Mouse (Mus musculus) testis, adult 2 months (tissue): ENCODE data around the gene Nom1. TPM values are rescaled to one million over a fixed set of nuclear protein-coding genes. Genes with fewer than 3 reads are reported as not detected.
A peak's percentile ranks its signal among the peaks of the same experiment; 100 is the strongest.

Experiments used
- H3K27ac ChIP-seq: fragments of 200-500 bp; 2 replicates; pipeline ENCODE4 v1.5.1; 2012; ENCODE audit warnings: low read depth, low read length; ENCODE audit not compliant: control insufficient read depth, insufficient read depth
- H3K27me3 ChIP-seq: fragments of 200-500 bp; 2 replicates; pipeline ENCODE4 v1.6.1; 2012; ENCODE audit warnings: mild to moderate bottlenecking, low read length, moderate library complexity; ENCODE audit not compliant: control insufficient read depth, insufficient read depth
- H3K36me3 ChIP-seq: fragments of 200-500 bp; 2 replicates; pipeline ENCODE4 v1.6.1; 2012; ENCODE audit warnings: mild to moderate bottlenecking, low read length; ENCODE audit not compliant: control insufficient read depth, insufficient read depth
- H3K4me1 ChIP-seq: fragments of 200-500 bp; 2 replicates; pipeline ENCODE4 v1.6.1; 2012; ENCODE audit warnings: low read length; ENCODE audit not compliant: control insufficient read depth, insufficient read depth
- H3K4me3 ChIP-seq: fragments of 200-500 bp; 2 replicates; pipeline ENCODE4 v1.5.1; 2012; ENCODE audit warnings: low read depth, mild to moderate bottlenecking, low read length, moderate library complexity, mixed read lengths; ENCODE audit not compliant: control insufficient read depth
- CTCF ChIP-seq: fragments of 200-500 bp; IDR thresholded peaks from 2 replicates; pipeline ENCODE4 v1.5.1; 2012; ENCODE audit warnings: low read depth, mild to moderate bottlenecking, inconsistent platforms, low read length, moderate library complexity; ENCODE audit not compliant: control insufficient read depth, insufficient read depth, insufficient replicate concordance
- POLR2A ChIP-seq: fragments of 200-500 bp; IDR thresholded peaks from 2 replicates; pipeline ENCODE4 v1.6.1; 2012; ENCODE audit warnings: low read depth, mild to moderate bottlenecking, inconsistent platforms, low read length, moderate library complexity; ENCODE audit not compliant: control insufficient read depth
- polyA plus RNA-seq: library from polyadenylated mRNA; depleted of rRNA; stranded (reverse); fragments of >200 nt; gene quantifications from 2 replicates; pipeline ENCODE4 v1.2.3, GENCODE M21; 2012

Gene Nom1
- polyA plus RNA-seq, 1 experiment: 8.5 TPM

GRCm38 (mm10) chr5:29473551-29474245 lies 39.2 kb downstream of the Nom1 start:
- peak overlapping the region; percentile 34; the same call in 1 of the 2 replicates for H3K4me3 ChIP-seq

GRCm38 (mm10) chr5:29474246-29474960 lies 39.9 kb downstream of the Nom1 start:
- no peak overlapping the region; the same call in 1 of the 2 replicates for H3K4me3 ChIP-seq
- no peak for TF ChIP-seq CTCF
- peaks cover 4% of the 10 kb centered on the region for H3K27me3 ChIP-seq
- H3K4me1 ChIP-seq: peaks cover 11% of the 10 kb centered on the region
- H3K36me3 ChIP-seq: no peaks in the 10 kb centered on the region
- no peak overlapping the region for H3K27ac ChIP-seq

More at GRCm38 (mm10) chr5:29473551-29474245, 39.2 kb downstream of the Nom1 start:
- no peak for TF ChIP-seq CTCF
- TF ChIP-seq POLR2A: no peak
- peaks cover 11% of the 10 kb centered on the region for H3K4me1 ChIP-seq
- no peak overlapping the region for H3K27ac ChIP-seq
- H3K36me3 ChIP-seq: no peaks in the 10 kb centered on the region
- H3K27me3 ChIP-seq: peaks cover 4% of the 10 kb centered on the region

- no peak overlapping the region for H3K4me3 ChIP-seq
- TF ChIP-seq POLR2A: no peak
- TF ChIP-seq CTCF: no peak
- peaks cover 11% of the 10 kb centered on the region for H3K4me1 ChIP-seq
- no peaks in the 10 kb centered on the region for H3K36me3 ChIP-seq
- no peak overlapping the region for H3K27ac ChIP-seq
- peaks cover 4% of the 10 kb centered on the region for H3K27me3 ChIP-seq
These were observed 40.6 kb downstream of the Nom1 start for GRCm38 (mm10) chr5:29475041-29475440.

- Histone ChIP-seq H3K36me3 (no peaks in the 10 kb centered on the region), H3K4me1 (peaks cover 11% of the 10 kb centered on the region), H3K27ac (no peak overlapping the region), H3K27me3 (peaks cover 4% of the 10 kb centered on the region), H3K4me3 (no peak overlapping the region)
- TF ChIP-seq POLR2A (no peak), CTCF (no peak)
These were observed 41.1 kb downstream of the Nom1 start for GRCm38 (mm10) chr5:29475556-29475955.

- peaks cover 4% of the 10 kb centered on the region for H3K27me3 ChIP-seq
- TF ChIP-seq POLR2A (no peak), CTCF (no peak)
- no peak overlapping the region for H3K27ac ChIP-seq
- peaks cover 11% of the 10 kb centered on the region for H3K4me1 ChIP-seq
- H3K4me3 ChIP-seq: no peak overlapping the region
- no peaks in the 10 kb centered on the region for H3K36me3 ChIP-seq
These were observed 41.6 kb downstream of the Nom1 start for GRCm38 (mm10) chr5:29476021-29476420.

GRCm38 (mm10) chr5:29477474-29478207 lies 43.2 kb downstream of the Nom1 start:
- TF ChIP-seq POLR2A (no peak), CTCF (no peak)
- Histone ChIP-seq H3K36me3 (no peaks in the 10 kb centered on the region), H3K27ac (no peak overlapping the region), H3K4me1 (peaks cover 11% of the 10 kb centered on the region), H3K4me3 (peak overlapping the region; percentile 27), H3K27me3 (peaks cover 4% of the 10 kb centered on the region)

GRCm38 (mm10) chr5:29478208-29479197 lies 44.0 kb downstream of the Nom1 start, which contains the start of gene Mnx1:
Mnx1 (minus strand) TSS chr5:29478470.
- Histone ChIP-seq H3K4me1 (peaks cover 11% of the 10 kb centered on the region), H3K27ac (no peak within 1 kb of the TSS), H3K4me3 (peak within 1 kb of the TSS; percentile 27), H3K36me3 (no peaks in the 10 kb centered on the region), H3K27me3 (peaks cover 4% of the 10 kb centered on the region)
- no peak for TF ChIP-seq CTCF
